Mouse (Mus musculus) heart, postnatal 4 days (tissue): ENCODE measurements at regions not wholly inside any gene's neighbourhood (a gene's known extent, or its start where the extent isn't known, plus 50 kb on each side); places are given as distances from the start of the nearest gene placed in this dataset.
"Not testable (repeated sequence)": the region's sequence is repeated elsewhere in the genome, so short reads cannot be mapped to it uniquely, and the experiment has no call there.

Experiments
- DNase-seq: peaks from one replicate; pipeline ENCODE4 v3.0.0; 2021

DNA sequence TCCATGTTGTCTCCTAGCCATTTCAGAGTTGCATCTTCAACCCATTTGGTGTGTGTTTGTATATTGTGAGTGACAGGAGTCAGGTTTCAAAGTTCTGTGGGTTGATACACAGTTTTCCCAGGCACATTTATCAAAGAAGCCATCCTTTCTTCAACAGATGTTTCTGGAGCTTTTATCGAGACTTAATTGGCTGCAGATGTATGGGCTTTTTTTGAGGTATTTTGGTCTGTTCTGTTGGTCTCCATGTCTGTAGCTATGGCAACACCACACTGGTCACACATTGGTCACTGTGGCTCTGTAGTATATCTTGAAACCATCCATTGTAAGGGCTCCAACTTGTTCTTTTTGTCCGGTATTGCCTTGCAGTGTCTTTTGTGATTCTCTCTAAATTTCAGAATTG lies 565.1 kb upstream of the Arid1b start:
- DNase-seq: no peak

DNA sequence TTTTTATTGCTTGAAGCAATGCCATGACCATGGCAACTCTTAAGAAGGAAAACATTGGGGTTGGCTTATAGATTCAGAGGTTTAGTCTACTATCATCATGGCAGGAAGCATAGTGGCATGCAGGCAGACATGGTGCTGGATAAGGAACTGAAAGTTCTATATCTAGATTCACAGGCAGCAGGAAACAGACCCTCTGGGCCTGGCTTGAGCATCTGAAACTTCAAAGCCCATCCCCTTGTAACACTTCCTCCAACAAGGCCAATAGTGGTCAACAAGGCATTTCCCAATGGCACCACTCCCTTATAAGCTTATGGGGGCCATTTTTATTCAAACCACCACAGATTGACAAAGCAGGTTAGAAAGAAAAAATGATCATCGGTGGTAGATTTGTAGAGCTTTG lies 548.5 kb upstream of the Arid1b start:
- no peak for DNase-seq

DNA sequence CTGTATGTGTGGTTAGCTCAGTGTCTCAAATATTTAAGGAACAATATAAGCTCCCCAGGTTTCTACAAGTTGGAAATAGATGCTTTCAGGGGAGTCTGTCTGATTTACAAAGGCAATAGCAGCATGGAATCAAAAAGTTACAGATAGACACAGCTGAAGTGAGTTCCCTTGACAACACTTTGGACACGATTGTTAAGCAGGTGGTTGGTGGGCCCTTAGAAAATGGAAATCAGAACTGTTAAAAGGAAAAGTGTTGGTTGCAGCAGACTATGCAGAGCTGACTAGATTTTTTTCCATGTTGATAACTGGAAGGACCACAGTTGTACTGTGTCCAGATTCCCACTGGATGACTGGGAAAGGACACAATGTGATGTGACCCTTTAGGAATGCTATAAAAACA lies 536.6 kb upstream of the Arid1b start:
- no peak for DNase-seq

DNA sequence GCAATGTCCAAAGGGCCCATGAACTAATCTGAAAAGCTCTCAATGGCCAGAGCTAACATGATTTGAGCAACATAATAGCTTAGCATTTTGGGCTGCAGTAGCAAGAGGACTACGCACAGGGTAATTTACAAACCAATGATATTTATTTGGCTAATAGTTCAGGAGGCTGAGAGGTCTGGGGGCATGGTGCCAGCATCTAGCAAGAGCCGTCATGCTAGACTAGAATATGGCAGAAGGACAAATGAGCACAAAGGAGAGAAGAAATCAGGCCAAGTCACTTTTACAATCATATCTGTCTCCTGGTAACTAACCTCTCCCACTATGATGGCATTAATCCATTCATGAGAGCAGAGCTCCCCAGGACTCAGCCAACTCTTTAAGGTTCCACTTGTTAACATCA lies 532.6 kb upstream of the Arid1b start:
- DNase-seq: no peak

DNA sequence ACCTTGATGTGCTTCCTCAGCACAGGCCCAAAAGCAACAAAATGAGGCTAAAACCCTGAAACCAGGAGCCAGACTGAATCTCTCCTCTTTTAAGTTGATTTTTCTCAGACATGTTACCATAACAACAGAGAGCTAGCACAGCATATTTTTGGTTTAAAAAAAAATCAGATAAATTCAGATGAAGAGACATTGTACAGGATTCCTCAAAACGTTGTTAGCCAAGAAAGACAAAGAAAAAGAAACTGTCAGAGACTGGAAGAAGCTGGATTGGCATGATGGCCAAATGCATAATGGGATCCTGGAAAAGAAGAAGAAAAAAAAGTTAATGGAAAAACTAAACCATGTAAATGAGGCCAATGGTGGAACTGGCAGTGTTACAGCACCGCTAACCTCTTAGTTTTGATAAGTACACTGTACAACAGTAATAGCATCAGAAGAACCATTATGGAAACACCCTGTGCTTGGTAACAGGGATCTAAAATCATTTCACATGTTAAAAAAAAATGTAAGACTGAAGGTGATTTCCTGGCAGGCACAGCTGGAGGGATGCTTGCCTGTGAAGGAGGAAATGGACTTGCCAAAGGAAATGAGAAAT lies 529.7 kb upstream of the Arid1b start:
- DNase-seq: no peak

DNA sequence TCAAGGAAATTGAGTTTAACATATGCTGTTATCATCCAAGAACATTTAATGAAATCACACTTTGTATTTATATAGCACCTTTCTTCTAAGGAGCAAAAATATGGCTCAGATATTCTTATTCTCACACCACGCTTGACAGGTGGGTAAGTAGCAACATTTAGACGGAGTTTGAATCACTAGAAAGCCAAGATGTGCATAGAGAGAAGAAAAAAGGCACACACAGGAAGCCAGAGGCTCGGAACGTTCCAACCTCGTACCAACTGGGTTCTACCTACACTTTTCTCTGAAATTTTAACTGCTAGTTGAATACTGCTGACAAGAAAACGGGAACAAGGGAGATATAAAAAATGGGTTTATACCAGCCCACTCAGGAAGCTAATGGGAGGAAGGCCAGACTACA lies 528.4 kb upstream of the Arid1b start:
- DNase-seq: no peak

DNA sequence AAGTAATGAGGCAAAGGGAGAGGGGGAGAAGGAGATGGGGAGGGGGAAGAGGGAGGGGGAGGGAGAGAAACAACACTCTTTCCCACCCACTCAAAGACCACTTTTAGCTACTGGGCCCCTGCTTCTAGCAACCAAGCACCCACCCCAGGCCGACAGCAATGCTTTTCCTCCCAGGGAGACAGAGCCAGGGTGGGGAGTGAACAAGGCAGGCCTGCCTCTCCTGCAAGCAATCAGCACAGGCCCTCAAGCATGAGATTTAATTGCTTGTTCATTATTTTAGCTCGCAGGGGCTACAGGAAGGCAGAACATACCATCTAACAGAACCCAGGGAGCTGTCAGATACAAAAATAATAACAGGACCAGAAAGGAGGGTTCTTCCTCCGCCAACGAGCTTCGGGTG lies 521.7 kb upstream of the Arid1b start:
- no peak for DNase-seq

DNA sequence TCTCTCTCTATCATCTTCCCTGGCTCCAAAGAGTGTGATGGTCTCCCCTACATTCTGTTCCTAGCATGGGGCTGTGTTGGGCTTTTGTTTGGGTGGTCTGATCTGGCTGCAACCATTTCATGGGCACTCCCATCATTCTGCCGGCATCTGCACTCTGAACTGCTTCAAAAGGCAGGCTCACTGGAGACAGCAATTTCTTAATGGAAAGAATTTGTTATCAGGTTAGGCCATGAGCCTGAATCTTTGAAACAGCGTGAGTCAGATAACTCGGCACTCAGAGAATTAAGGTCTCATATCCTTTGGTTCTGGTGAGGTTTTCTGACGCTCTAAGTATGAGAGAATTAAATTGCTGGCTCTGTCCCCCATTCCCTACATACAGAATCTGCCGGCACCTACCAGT lies 519.8 kb upstream of the Arid1b start:
- DNase-seq: no peak

DNA sequence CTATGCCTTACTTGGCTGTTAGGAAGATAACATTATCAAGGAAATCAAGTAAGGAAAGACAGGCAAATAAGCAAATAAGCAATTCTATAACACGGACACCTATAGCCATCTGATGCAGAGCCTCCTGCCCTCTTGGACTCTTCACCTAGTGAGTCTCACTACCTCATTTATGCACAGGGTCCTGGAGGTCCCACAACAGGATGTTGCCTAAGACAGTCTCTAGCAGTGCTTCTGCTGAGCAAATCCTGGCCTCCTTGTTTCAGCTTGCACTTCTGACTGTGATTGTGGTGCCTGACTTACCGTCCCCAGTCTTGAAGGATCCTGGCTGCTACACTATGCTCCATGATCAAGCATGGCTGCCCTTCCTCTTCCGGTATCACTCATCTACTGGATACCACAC lies 518.5 kb upstream of the Arid1b start:
- DNase-seq: no peak

DNA sequence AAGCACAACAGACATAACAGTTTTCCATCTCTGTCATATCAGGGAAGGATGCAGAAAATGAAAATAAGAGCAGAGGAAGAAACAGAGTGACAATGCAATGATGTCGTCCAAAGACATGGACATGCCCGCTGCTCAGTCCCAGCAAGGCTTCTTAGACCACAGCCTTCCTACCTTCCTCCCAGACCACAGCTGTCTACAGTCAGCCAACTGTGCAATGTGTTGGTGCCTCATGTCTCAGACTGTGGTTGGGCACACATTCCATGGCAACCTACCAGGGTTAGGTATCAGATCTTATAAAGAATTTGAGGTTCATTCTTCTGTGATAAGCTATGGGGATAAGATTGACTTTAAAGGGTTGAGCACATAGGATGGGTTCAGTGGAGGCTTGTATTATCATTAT lies 499.7 kb upstream of the Arid1b start:
- no peak for DNase-seq

DNA sequence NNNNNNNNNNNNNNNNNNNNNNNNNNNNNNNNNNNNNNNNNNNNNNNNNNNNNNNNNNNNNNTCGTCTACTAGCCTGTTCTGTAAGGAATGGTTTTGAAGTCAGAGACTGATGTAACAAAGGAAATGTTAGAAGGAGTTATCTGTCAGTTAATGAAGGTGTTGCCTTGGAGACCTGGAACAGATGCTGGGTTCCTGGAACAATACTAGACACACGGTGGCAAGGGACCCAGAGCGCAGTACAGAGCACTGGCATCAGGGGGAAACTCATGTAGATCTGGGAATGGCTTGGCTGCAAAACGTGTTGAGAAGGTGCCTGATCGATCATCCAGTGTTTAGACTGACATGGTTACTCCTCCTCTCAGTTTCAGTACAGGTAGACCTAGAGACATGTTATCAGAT lies 493.6 kb upstream of the Arid1b start:
- no peak for DNase-seq

DNA sequence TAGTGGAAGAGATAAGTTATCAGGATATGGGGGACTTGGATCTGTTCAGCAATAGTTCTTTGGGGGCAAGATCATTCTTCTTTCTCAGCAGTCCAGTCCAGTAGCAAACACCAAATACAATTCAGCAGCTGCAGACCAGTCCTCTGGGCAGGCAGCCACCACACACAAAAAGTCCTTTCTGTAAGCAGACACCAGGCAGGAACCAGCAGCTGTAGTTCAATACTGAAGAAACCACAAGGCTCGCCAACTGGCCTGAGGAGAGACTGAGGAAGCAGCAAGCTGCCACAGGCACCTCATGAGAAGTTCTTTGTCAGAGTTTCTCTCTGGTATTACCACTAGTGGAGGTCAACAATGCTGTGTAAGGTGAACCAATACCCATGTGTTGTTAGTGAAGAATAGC lies 493.1 kb upstream of the Arid1b start:
- no peak for DNase-seq

DNA sequence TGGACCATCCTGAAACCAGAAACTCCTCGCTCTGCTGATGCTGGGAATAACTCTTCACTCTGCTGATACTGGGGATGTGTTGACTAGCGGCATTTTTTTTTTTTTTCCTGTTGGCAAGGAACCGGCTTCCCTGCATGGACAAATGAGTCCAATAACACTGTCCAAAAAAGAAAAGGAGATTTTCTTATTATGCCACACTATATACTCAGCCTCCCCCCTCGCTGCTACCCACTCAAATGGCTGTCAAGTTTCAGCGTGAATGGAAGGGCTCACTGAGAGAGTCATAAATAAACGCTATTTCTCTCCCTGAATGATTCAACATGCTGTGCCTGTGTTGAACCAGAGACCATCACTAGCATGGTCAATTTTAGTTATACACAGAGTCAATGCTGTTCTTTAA lies 489.2 kb upstream of the Arid1b start:
- no peak for DNase-seq

DNA sequence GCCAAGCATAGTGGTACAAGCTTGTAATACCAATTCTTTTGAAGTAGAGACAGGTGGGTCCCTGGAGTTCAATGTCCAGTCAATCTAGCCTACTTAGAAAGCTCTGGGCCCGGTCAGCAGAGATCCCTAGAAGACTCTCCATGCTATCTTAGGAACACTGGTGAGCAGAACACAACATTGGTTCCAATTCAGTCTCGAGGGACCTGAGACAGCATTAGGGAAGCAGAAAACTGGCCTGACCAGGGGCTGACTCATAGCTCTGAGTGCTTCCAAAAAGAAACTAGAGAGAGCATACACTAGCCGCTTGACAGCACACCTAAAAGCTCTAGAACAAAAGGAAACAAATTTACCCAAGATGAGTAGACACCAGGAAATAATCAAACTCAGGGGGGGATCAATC lies 484.6 kb upstream of the Arid1b start:
- peak; percentile 15 for DNase-seq

DNA sequence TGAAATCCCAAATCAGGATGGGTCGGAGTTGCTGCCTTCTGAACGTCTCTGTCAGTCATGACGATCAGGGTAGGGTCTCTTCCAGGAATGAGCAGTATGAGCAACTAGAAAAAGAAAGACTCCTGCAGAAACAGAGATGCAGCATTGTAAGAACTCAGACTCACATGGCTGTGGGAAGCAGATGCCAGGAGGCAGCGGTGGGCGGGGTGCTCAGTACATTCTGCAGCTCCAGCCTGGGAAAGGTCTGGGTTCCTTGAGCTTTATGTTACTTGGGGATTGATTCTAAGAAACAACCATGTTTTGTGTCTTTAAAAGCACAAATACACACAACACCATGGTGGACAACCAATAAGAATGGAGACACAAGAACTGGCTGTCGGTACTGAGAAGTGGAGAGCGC lies 478.0 kb upstream of the Arid1b start:
- no peak for DNase-seq

DNA sequence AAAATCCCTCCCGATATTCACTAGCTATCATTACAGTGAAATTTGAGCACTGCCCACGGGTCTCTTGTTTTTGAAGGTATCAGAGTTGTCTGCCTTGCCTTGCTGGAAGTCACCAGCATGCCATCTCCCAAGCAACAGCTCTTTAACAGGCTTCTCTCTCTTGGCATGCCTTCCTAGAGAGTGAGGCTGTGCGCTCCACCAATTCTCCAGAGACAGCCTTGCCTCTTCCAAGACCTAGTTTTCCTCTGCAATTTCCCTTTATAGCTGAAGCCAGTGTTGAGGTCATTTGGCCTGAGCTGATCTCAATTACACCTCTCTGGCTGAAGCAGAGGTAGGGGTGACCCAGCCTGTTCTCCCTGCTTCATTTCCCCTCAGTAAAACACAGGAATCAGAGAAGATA lies 477.3 kb upstream of the Arid1b start:
- DNase-seq: peak; percentile 14

DNA sequence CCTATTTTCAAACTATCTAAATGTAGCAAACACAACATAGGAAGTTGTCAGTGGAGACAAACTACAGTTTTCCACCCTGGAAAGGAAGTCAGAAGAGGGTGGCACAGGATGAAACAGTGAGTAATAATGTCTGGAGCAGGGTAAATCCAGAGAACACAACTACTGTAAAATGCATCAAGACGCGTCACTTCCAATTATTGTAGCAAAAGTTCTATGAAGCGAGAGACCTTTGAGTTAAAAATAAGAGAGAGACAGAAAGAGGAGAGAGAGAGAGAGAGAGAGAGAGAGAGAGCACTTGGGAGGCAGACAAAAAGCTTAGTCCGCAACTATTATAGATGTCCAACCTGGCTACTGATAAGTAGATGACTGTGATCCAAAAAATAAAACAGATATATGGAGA lies 473.1 kb upstream of the Arid1b start:
- no peak for DNase-seq

DNA sequence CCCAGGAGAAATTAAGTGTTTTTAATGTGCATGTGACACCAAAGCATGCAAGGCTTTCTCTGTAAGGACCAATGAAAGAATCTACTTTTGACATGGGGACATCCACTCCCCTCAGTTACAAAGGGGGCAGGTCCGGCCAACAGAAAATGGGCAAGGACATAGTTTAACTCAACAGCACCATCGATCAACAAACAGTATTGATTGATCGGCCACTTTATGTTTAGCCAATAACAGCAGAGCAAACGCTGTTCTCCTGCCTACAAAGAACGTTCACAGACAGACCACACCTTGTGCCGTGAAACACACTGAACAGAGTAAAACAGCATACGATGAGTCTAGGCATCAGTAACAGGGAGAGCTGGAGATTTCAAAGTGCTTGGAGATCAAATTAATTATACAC lies 467.7 kb upstream of the Arid1b start:
- no peak for DNase-seq

DNA sequence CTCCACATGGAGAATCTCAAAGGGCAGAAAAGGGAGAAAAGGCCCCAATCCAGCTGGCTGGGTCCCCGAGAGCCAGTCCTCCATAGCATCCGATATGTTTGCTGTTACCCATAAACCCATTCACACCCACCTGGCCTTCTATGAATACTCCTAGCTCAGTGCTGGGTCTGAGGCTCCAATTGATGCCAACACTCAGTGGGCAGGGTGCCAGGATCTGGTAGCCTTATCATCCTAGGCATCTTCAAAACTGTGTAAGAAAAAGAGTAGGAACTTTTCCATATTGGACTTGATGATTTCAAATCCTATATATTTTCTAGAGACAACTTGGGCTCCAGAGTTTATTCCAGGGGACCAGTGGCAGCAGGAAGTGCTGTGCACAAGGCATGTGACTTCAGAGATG lies 462.0 kb upstream of the Arid1b start:
- no peak for DNase-seq

DNA sequence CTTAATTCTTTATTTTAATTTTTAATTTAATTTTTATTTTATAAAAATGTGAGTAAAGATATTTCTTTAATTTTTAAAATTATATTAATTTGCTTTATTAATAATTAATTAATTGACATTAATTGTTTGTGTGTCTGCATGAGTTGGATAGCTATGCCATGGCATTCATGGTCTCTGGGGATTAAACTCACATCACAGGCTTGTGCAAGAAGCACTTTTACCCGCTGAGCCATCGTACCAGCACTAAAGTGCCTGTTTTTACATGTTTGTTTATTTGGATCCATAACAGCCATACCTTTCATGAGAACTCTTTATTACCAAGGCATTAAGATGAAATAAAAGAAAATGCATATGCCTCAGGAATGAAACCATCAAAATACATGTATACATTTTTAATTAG lies 453.7 kb upstream of the Arid1b start:
- DNase-seq: no peak

DNA sequence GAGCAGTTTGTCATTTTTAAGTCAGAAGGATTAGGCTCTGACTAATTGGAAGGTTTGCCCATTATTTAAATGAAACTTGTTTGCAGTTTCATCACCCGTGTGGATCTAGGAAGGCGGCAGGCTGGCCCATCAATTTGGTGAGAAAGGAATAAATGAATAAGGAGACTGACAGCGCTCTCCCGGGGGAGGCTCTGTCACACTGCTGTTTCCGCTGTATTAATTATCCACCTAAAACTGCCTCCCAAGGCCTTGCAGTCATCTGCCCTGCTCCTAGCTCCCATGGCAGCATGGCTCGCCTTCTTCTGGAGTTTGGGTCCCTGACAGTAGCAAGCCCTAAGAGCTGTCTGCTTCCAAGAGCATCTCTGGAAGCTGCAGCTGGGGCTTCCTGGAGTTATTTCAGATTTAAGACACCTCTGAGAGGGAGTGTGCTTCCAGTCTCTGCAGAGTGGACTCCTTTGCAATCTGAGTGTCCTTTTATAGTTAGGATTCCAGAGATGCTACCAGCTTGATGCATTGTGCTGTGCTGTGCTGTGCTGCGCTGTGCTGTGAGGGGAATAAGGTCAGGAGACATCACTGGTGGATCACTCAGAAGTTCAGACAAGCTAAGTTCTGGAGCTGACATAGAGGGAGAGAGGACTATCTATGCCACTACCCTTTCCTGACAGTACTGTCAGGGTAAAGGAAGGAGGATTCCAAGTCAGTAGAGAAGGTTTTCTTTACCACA lies 452.9 kb upstream of the Arid1b start:
- no peak for DNase-seq

DNA sequence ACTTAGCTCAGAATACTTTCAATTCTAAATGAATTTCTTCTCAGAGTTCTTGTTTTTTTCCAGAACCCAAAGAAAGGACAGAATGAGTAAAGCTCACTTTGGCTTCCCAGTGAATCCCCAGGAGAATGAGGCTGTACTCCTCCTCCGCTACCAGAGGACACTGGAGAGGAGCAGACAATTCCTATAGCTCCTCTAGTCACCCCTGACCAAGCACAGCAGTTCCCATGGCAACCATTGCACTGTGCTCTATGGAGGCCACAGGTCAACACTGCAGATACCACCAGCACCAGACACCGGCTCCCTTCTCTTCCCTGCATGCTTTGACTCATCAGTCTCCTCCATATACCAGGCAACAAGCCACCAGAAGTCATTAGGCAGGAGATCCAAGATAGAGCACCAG lies 447.6 kb upstream of the Arid1b start:
- DNase-seq: no peak

DNA sequence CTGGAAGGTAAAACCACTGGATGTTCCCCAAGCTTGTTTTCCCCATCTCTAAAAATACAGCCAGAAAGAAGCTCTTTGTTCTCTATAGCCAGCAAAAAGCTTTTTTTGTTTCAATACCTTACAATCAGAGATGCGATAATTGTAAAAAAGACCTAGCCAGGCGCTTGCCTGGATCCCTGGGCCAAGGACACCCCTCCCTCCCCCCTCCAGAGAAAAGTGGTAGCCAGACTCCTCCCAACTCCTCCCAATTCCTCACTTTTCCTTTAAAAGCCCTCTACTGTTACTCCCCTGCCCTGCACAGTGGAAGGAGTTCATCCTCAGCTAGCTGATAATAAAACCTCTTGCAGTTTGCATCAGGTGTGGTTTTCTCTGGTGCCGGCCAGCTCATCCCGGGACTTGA lies 441.1 kb upstream of the Arid1b start:
- DNase-seq: not testable (repeated sequence)

DNA sequence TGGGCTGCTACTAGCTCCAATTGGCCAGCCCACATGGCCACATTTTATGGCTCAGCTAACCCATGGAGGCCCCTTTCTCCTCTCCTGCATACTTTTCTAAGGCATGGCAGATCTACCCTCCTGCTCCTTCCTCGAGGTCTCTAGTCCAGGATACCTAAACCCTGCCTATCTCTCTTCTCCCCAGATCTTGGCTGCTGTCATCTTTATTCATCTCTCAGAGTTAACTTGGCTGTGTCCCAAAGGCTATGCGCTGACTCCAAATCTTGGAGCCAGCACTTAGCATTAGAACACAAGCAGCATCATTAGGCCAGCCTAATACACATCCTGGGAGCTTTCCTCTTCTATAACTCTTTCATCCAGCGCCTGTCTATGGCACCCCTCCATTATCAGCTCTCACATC lies 430.5 kb upstream of the Arid1b start:
- DNase-seq: no peak

DNA sequence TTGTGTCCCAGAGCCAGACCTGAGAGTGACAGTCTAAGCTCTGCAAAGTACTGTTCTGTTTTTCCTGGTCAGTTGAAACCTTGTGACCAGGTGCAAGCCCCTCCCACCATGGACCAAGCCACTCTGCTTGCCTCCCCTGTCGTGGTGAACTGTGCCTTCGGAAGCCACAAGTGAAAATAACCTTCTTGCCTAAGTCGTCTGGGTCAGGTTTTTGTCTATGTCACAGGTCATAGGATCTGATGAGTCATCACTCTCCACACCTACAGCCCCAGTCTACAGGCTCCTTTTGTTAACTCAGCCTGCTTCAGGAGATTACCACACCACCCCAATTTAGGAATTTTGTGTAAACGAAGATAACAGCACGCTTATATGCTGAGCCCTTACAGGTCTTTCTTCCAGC lies 417.2 kb upstream of the Arid1b start:
- DNase-seq: no peak
